Mouse (Mus musculus) embryonic fibroblast, embryonic 13.5 days (primary cell): ENCODE results near the gene Prps2. TPM values are rescaled to one million over a fixed set of nuclear protein-coding genes. Genes with fewer than 3 reads are reported as not detected.
"Not testable (repeated sequence)": the region's sequence is repeated elsewhere in the genome, so short reads cannot be mapped to it uniquely, and the experiment has no call there.

Experiments
- H3K27ac ChIP-seq: 2 replicates; pipeline ENCODE4 v1.5.1; 2012; ENCODE audit warnings: low read length, control low read depth, inconsistent platforms; ENCODE audit not compliant: insufficient read depth
- H3K4me1 ChIP-seq: 2 replicates; pipeline ENCODE4 v1.6.1; 2011; ENCODE audit warnings: low read length; ENCODE audit not compliant: control insufficient read depth, insufficient read depth
- H3K4me3 ChIP-seq: 2 replicates; pipeline ENCODE4 v1.5.1; 2011; ENCODE audit warnings: mild to moderate bottlenecking, control low read depth, low read length; ENCODE audit not compliant: insufficient read depth
- CTCF ChIP-seq: IDR thresholded peaks from 2 replicates; pipeline ENCODE4 v1.5.1; 2011; ENCODE audit warnings: mild to moderate bottlenecking, control low read depth, low read length, moderate library complexity, borderline replicate concordance; ENCODE audit not compliant: insufficient read depth
- POLR2A ChIP-seq: IDR thresholded peaks from 2 replicates; pipeline ENCODE4 v1.6.1; 2011; ENCODE audit warnings: low read depth, mild to moderate bottlenecking, control low read depth, low read length, moderate library complexity
- polyA plus RNA-seq: library from polyadenylated mRNA; stranded (reverse); fragments of >200 nt; gene quantifications from 2 replicates; pipeline ENCODE4 v1.2.4, GENCODE M21; 2011; ENCODE audit warnings: low read depth; ENCODE audit not compliant: missing spikeins, insufficient read length

The Prps2 gene
- polyA plus RNA-seq, 1 experiment, result 23.1 TPM

DNA sequence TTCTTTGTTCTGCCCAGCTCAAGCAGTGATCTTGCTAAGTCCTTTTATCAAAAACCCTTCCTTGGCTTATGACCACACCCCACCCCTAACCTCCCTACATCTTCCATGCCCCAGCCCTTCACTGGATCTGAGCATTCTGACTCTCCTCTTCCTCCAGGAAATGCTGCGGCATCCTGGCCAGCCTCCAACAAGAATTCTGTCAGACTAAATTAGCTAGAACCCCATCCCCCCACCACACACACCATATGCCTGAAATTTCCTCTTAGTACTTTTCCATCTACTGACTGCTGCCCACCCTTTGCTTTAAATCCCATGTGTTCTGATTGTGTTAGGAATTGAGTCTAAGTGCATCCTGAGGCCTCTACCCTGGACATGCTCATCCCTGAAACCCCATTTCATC, 53.5 kb downstream of the Prps2 start:
- Histone ChIP-seq H3K4me3 (no peak overlapping the region), H3K4me1 (no peaks in the 10 kb centered on the region), H3K27ac (no peak overlapping the region)
- TF ChIP-seq CTCF (no peak), POLR2A (no peak)

DNA sequence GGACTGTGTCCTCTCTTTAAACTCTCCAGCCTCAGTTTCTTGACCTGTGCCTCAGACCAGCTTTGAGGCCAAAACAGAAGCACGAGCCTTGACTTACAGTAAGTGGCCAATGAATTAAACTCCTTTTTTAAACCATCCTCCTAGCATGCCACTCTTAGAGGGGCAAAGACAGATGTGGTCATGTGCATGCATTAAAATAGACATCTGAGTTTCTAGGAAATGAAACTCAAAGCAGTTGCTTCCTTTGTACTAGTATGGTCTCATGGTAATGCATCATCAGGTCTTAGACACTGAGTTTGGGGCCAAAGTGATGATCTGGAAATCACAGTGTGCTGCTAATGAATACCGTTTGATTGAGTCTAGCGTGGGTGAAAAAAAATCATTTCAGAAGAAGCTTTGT, 54.0 kb downstream of the Prps2 start:
- H3K4me3 ChIP-seq, result no peak overlapping the region
- no peaks in the 10 kb centered on the region for H3K4me1 ChIP-seq
- H3K27ac ChIP-seq, result no peak overlapping the region
- TF ChIP-seq CTCF, result no peak
- TF ChIP-seq POLR2A, result no peak

- TF ChIP-seq POLR2A (no peak), CTCF (no peak)
- Histone ChIP-seq H3K4me1 (no peaks in the 10 kb centered on the region), H3K4me3 (no peak overlapping the region), H3K27ac (no peak overlapping the region)
Observed at GRCm38 (mm10) chrX:167323742-167324141, 58.8 kb downstream of the Prps2 start.

DNA sequence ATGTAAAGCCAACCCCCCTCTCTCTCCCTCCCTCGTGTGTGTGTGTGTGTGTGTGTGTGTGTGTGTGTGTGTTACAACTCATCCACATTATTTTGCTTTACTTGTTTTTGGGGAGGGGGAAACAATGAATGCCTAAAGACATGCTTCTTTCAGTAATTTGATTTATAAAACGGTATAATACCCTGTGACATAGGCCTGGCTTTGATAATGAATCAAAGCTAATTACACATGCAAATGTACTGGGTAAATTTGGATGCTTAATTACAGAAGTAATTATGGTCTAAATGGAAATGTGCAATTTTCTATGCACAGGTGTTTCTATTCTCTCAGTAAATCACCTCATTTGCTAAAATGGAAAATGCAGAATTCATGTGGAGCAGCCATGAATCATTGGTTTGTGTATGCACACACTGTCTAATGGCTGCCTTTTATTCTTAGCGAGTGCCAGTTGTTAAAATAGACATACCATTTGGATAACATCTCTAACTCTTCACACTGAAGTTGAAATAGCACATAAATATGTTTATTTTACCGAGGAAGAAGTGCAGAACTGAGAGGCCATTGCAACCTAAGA, 61.2 kb downstream of the Prps2 start:
- Histone ChIP-seq H3K4me1 (no peaks in the 10 kb centered on the region), H3K4me3 (no peak overlapping the region), H3K27ac (no peak overlapping the region)
- no peak for TF ChIP-seq CTCF
- TF ChIP-seq POLR2A, result no peak

DNA sequence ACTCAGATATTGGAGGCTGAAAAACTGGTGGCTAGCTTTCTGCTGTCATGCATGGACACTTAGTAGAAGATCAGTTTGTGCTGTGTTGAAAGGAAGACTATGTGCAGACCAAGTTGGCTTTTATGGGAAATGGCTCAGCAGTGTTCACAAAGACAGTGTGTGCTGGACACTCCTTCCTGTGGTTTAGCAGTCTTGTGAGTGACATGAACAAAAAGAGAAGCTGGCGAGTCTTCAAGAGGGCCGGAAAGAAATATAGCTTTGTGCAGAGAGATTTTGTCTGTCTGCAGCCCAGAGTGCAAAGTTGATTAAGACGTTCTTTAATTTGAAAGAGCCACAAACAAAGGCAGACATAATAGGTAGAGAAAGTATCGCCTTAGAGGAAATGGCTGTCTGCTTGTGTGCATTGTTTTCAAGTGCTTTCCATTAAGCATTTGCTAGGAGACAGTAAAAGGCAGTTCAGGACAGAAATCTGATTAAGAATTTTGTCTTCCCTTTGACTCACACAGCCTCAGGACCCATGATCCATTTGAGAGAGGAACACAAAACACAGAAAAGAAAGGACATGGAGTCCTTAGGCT, 63.6 kb downstream of the Prps2 start:
- no peak overlapping the region for H3K4me3 ChIP-seq
- H3K4me1 ChIP-seq, result no peaks in the 10 kb centered on the region
- no peak overlapping the region; the same call in 1 of the 2 replicates for H3K27ac ChIP-seq
- TF ChIP-seq POLR2A (no peak), CTCF (no peak)

DNA sequence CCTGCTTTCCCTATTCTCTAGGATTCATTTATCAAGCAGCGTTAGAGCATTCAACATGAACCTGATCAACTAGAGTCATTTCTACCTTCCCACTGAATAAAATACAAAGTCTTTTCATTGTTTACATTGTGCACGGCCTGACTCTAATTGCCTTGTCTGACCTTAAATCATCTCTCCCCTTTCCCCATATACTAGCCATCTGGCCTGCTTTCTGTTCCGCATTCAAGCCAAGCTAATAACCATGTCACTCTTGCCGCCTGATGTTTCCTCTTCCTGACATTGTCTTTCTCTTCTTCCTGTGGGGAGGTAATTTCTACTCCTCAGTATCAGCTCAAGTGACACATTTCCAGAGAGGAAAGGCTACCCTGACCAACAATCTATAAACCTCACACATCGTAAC, 66.8 kb downstream of the Prps2 start:
- TF ChIP-seq CTCF (no peak), POLR2A (no peak)
- no peak overlapping the region for H3K4me3 ChIP-seq
- no peak overlapping the region for H3K27ac ChIP-seq
- H3K4me1 ChIP-seq, result 0 out of 2 replicates have a peak, but pooled peaks cover 2% of the 10 kb centered on the region

- TF ChIP-seq CTCF, result no peak
- no peak for TF ChIP-seq POLR2A
- Histone ChIP-seq H3K4me3 (no peak overlapping the region), H3K4me1 (0 out of 2 replicates have a peak, but pooled peaks cover 2% of the 10 kb centered on the region), H3K27ac (no peak overlapping the region)
Observed at GRCm38 (mm10) chrX:167315093-167315726, 67.3 kb downstream of the Prps2 start.

- not testable (repeated sequence) for H3K27ac ChIP-seq, H3K4me1 ChIP-seq, H3K4me3 ChIP-seq
Observed at GRCm38 (mm10) chrX:167302061-167302460, 80.5 kb downstream of the Prps2 start.

Other genes with a start within 250 kb of the Prps2 start
- 2,205 and 2,784 TPM in 2 replicates for gene Tmsb4x, start 173.4 kb downstream of the Prps2 start, polyA plus RNA-seq
- not detected in 2 replicates for gene Tlr8, start 118.4 kb downstream of the Prps2 start, polyA plus RNA-seq
- gene Tlr7, start 52.2 kb downstream of the Prps2 start, polyA plus RNA-seq, result 1.5 TPM in 1 of 2 replicates, not detected in the other